Mouse (Mus musculus): ENCODE measurements around the gene Dagla.

DNA sequence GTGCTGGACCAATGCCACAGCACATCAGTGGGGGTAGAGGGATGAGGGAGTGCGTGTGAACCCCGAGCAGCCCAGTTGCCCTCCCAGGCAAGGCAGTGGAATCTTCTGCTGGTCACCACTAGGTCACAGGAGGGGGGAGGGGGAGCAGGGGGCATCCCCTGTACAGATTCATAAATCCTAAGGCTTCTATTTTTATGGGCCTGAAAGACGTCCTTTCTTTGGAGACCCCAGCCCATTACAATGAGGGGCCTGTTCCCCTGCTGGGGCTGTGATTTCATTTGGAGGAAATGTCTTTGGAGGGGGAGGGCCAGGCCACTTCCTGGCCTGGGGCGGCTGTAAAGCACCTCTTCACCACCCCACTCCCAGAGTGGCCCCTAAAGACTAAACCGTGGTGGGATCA is 30.6 kb downstream of the Dagla start:
- no peak for TF ChIP-seq POLR2A (IDR thresholded peaks at IDR 0.05; ENCODE audit: control insufficient read depth, low read depth, low read length)
- no peak for TF ChIP-seq CTCF (IDR thresholded peaks at IDR 0.05; ENCODE audit: control insufficient read depth, insufficient read depth, insufficient replicate concordance, low read depth, low read length)

Measured in testis, adult 2 months (tissue).